Mouse (Mus musculus) heart, embryonic 14.5 days (tissue): ENCODE results near the gene Inka1. TPM values are rescaled to one million over a fixed set of nuclear protein-coding genes. Genes with fewer than 3 reads are reported as not detected.
A peak's percentile ranks its signal among the peaks of the same experiment; 100 is the strongest.

Experiments
- ATAC-seq: fragments of 200-750 bp; cut with Nextera tagmentation; 2 replicates; pipeline ENCODE4 v1.8.0; 2017; ENCODE audit warnings: low read depth, moderate TSS enrichment; ENCODE audit not compliant: insufficient number of reproducible peaks, insufficient read depth, low FRiP score
- H3K27ac ChIP-seq, 2 experiments: fragments of 200-500 bp in 1 of 2; fragments of 300-500 bp in 1 of 2; sonication (generic) in 1 of 2; replicated peaks in 1 of 2; 2 replicates each; pipeline ENCODE4 v1.5.1; 2012 to 2014; ENCODE audit warnings: low read depth in 2 of 2, low read length in 2 of 2, control low read depth in 1 of 2, mild to moderate bottlenecking in 1 of 2, mixed read lengths in 1 of 2; ENCODE audit not compliant: control insufficient read depth in 1 of 2, insufficient read depth in 1 of 2
- H3K27me3 ChIP-seq: fragments of 300-500 bp; sonication (generic); 2 replicates; pipeline ENCODE4 v1.6.1; 2014; ENCODE audit warnings: mild to moderate bottlenecking, low read length, control low read depth; ENCODE audit not compliant: control insufficient read depth, insufficient read depth
- H3K36me3 ChIP-seq: fragments of 300-500 bp; sonication (generic); 2 replicates; pipeline ENCODE4 v1.6.1; 2014; ENCODE audit warnings: mild to moderate bottlenecking, control low read depth, low read length, mixed read lengths; ENCODE audit not compliant: control insufficient read depth, insufficient read depth
- H3K4me1 ChIP-seq, 2 experiments: fragments of 200-500 bp in 1 of 2; fragments of 300-500 bp in 1 of 2; sonication (generic) in 1 of 2; 2 replicates each; pipeline ENCODE4 v1.6.1; 2012 to 2014; ENCODE audit warnings: low read length in 2 of 2, control low read depth in 1 of 2, mixed read lengths in 1 of 2; ENCODE audit not compliant: control insufficient read depth in 2 of 2, insufficient read depth in 2 of 2
- H3K4me2 ChIP-seq: fragments of 300-500 bp; sonication (generic); 2 replicates; pipeline ENCODE4 v1.6.1; 2014; ENCODE audit warnings: mild to moderate bottlenecking, low read length
- H3K4me3 ChIP-seq, 2 experiments: fragments of 200-500 bp in 1 of 2; fragments of 300-500 bp in 1 of 2; sonication (generic) in 1 of 2; 2 replicates each; pipeline ENCODE4 v1.5.1; 2012 to 2014; ENCODE audit warnings: low read length in 2 of 2, mild to moderate bottlenecking in 2 of 2, control low read depth in 1 of 2, low read depth in 1 of 2, moderate library complexity in 1 of 2; ENCODE audit not compliant: control insufficient read depth in 1 of 2, insufficient read depth in 1 of 2
- H3K9ac ChIP-seq: fragments of 300-500 bp; sonication (generic); 2 replicates; pipeline ENCODE4 v1.6.1; 2014; ENCODE audit warnings: mild to moderate bottlenecking, low read length
- H3K9me3 ChIP-seq: fragments of 300-500 bp; sonication (generic); 2 replicates; pipeline ENCODE4 v1.6.1; 2016; ENCODE audit warnings: low read length, control low read depth; ENCODE audit not compliant: control insufficient read depth
- WGBS: fragments of 180-500 bp; shearing (Covaris S2); extraction: QIAGEN DNeasy Blood & Tissue Kit; methylation state at CpG from one replicate; pipeline ENCODE4 v1.1.7; 2014; 5-methylcytosine and 5-hydroxymethylcytosine counted together
- polyA plus RNA-seq: library from polyadenylated mRNA; unstranded; fragments of >200 nt; fragmentation: Nextera tagmentation; extraction: Ambion mirVana; gene quantifications from 2 replicates; pipeline ENCODE4 v1.2.1, GENCODE M21; 2014

Gene Inka1
- polyA plus RNA-seq, 1 experiment from 2014 or later = 49.2 TPM

DNA sequence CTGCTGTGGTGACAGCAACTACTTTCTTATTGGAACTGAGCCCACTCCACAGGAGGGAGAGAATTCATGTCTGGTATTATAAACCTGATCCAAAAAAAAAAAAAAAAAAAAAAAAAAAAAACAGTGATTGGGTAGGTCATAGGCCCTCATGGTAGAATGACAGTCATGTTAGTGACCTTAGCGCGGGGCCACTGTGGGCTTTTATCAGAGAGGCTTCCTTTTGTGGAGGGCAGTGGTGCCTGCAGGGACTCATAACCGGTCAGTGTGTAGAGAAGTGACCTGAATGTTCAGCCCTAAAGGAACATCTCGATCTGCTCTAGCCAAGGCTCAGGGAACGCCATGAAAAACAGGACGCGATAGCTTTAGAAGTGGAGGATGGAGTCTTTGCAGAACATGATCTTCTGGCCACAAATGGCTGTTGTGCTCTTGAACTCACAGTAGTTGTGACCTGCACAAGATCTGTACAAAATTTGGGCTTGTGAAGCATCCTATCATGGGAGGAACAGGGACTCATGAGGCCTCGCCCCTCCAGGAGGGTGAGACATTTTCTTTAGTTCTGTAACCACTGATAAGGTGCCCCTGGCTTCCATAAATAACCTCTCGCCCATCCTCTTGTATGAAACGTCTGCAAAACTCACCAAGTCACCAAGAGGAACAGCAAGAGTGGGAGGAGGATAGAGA is 11.0 kb downstream of the Inka1 start:
- H3K36me3 ChIP-seq = peaks cover 25% of the 10 kb centered on the region
- no peak overlapping the region for H3K4me3 ChIP-seq
- no peak overlapping the region for H3K9ac ChIP-seq

GRCm38 (mm10) chr9:107971690-107972541 is 13.8 kb downstream of the Inka1 start:
- Histone ChIP-seq H3K4me2 (no peak overlapping the region), H3K27ac (peak overlapping the region; percentile 29 to 35; a peak in 1 of 4 replicates)
- ATAC-seq = peak; percentile 33; the same call in 1 of the 2 replicates

More for the DNA sequence above, 11.0 kb downstream of the Inka1 start:
- no peak for ATAC-seq
- Histone ChIP-seq H3K27ac (peak overlapping the region; percentile 83 to 93), H3K4me1 (peaks cover 18 to 42% of the 10 kb centered on the region in 2 experiments), H3K4me2 (peak overlapping the region; percentile 72), H3K9me3 (no peaks in the 10 kb centered on the region), H3K27me3 (no peaks in the 10 kb centered on the region)
- 28% methylated on average over 10 of the region's 10 CpGs for WGBS

GRCm38 (mm10) chr9:107970311-107970710 is 15.4 kb downstream of the Inka1 start:
- H3K27me3 ChIP-seq = no peaks in the 10 kb centered on the region
- whole genome bisulfite sequencing = 72% methylated on average over 5 of the region's 5 CpGs
- H3K27ac ChIP-seq = no peak overlapping the region
- H3K4me1 ChIP-seq = peaks cover 8 to 22% of the 10 kb centered on the region in 2 experiments
- no peak overlapping the region for H3K4me2 ChIP-seq
- no peak overlapping the region for H3K4me3 ChIP-seq
- H3K36me3 ChIP-seq = peaks cover 14% of the 10 kb centered on the region
- ATAC-seq = no peak
- no peak overlapping the region for H3K9ac ChIP-seq
- no peaks in the 10 kb centered on the region for H3K9me3 ChIP-seq

More at GRCm38 (mm10) chr9:107971690-107972541, 13.8 kb downstream of the Inka1 start:
- H3K9me3 ChIP-seq = no peaks in the 10 kb centered on the region
- peaks cover 11% of the 10 kb centered on the region for H3K36me3 ChIP-seq
- WGBS = 53% methylated on average over 8 of the region's 8 CpGs
- H3K4me1 ChIP-seq = peaks cover 18 to 33% of the 10 kb centered on the region in 2 experiments
- no peak overlapping the region for H3K4me3 ChIP-seq
- no peaks in the 10 kb centered on the region for H3K27me3 ChIP-seq
- no peak overlapping the region for H3K9ac ChIP-seq

GRCm38 (mm10) chr9:107968531-107968930 is 17.1 kb downstream of the Inka1 start:
- WGBS = 88% methylated on average over 7 of the region's 7 CpGs
- Histone ChIP-seq H3K4me3 (no peak overlapping the region), H3K9me3 (no peaks in the 10 kb centered on the region), H3K27me3 (no peaks in the 10 kb centered on the region), H3K27ac (no peak overlapping the region), H3K4me1 (peaks cover 0 to 18% of the 10 kb centered on the region in 2 experiments; a peak in 2 of 4 replicates), H3K9ac (no peak overlapping the region), H3K36me3 (peaks cover 18% of the 10 kb centered on the region), H3K4me2 (no peak overlapping the region)
- no peak for ATAC-seq

DNA sequence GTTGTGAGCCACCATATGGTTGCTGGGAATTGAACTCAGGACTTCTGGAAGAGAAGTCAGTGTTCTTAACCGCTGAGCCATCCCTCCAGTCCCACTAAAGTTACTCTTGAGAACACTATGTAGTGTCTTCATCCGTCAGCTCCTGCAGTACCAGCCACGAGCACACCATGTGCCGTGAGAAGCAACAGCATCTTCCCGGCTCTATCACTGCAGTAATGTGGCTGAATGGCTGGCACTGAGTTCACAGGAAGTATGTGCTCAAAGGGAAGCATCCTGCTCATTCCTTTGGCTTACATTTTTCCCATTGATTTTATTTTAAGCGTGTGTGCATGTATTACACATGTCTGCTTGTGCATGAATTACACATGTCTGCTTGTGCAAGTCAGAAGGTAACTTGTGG is 18.2 kb downstream of the Inka1 start:
- 80% methylated on average over 6 of the region's 6 CpGs for WGBS
- Histone ChIP-seq H3K4me1 (peaks cover 0 to 18% of the 10 kb centered on the region in 2 experiments; a peak in 2 of 4 replicates), H3K9me3 (no peaks in the 10 kb centered on the region), H3K9ac (no peak overlapping the region), H3K4me2 (no peak overlapping the region), H3K36me3 (peaks cover 22% of the 10 kb centered on the region), H3K4me3 (no peak overlapping the region), H3K27ac (no peak overlapping the region), H3K27me3 (no peaks in the 10 kb centered on the region)
- no peak for ATAC-seq

- peaks cover 0 to 12% of the 10 kb centered on the region in 2 experiments; a peak in 2 of 4 replicates for H3K4me1 ChIP-seq
- no peak overlapping the region for H3K27ac ChIP-seq
- WGBS = 83% methylated on average over 10 of the region's 10 CpGs
- no peaks in the 10 kb centered on the region for H3K27me3 ChIP-seq
- H3K4me2 ChIP-seq = no peak overlapping the region
- no peak overlapping the region for H3K4me3 ChIP-seq
- ATAC-seq = no peak
- H3K9ac ChIP-seq = no peak overlapping the region
- H3K9me3 ChIP-seq = no peaks in the 10 kb centered on the region
- H3K36me3 ChIP-seq = peaks cover 29% of the 10 kb centered on the region
Measured at GRCm38 (mm10) chr9:107966676-107967075, 19.0 kb downstream of the Inka1 start.

GRCm38 (mm10) chr9:107964681-107965080 is 21.0 kb downstream of the Inka1 start:
- H3K27ac ChIP-seq = peak overlapping the region in 1 of 2 experiments; percentile 25; a peak in 1 of 4 replicates

More at GRCm38 (mm10) chr9:107964681-107965080, 21.0 kb downstream of the Inka1 start:
- no peak overlapping the region for H3K4me2 ChIP-seq
- H3K27me3 ChIP-seq = no peaks in the 10 kb centered on the region
- H3K9me3 ChIP-seq = no peaks in the 10 kb centered on the region
- no peak overlapping the region for H3K4me3 ChIP-seq
- peaks cover 0 to 8% of the 10 kb centered on the region in 2 experiments; a peak in 1 of 4 replicates for H3K4me1 ChIP-seq
- ATAC-seq = no peak
- no peak overlapping the region for H3K9ac ChIP-seq
- 82% methylated on average over 9 of the region's 9 CpGs for WGBS
- H3K36me3 ChIP-seq = peaks cover 42% of the 10 kb centered on the region
